Comparison of ENCODE assay signal across 11 mouse cellular contexts in genomic region chr1:66252333-66252724, GRCm38 (mm10).
DNase-seq lines count a peak whose midpoint lies in the region; ATAC-seq lines count a peak whose summit lies in the region.
"Had no signal": no experiment of that assay in that cellular context is flagged by ENCODE, and none has a peak within 500 bp of the region (broad histone marks: within the 10 kb centered on the region; RNA-seq: fewer than 3 reads in every experiment).

No protein-coding gene starts in this region.

- no peaks in the 10 kb centered on the region for H3K27me3 ChIP-seq in hindbrain, embryonic 12.5 days
- H3K27me3 ChIP-seq in hindbrain, embryonic 10.5 days (ENCODE audit: insufficient read depth, poor library complexity, severe bottlenecking), result no peaks in the 10 kb centered on the region
- no peaks in the 10 kb centered on the region for H3K27me3 ChIP-seq in forebrain, embryonic 13.5 days
- no peaks in the 10 kb centered on the region for H3K27me3 ChIP-seq in limb, embryonic 11.5 days (ENCODE audit: control insufficient read depth, insufficient read depth, low read length)
- no peaks in the 10 kb centered on the region for H3K27me3 ChIP-seq in midbrain, embryonic 16.5 days (ENCODE audit: control insufficient read depth, insufficient read depth, low read depth, low read length)

- H3K4me2 ChIP-seq in hindbrain, embryonic 12.5 days (replicated peaks), result no peak overlapping the region
- H3K4me2 ChIP-seq in forebrain, embryonic 13.5 days, result peak overlapping the region; percentile 1; the same call in 1 of the 2 replicates
- H3K4me2 ChIP-seq in limb, embryonic 11.5 days (ENCODE audit: low read depth, severe bottlenecking), result no peak overlapping the region
- H3K4me2 ChIP-seq in midbrain, embryonic 16.5 days (ENCODE audit: low read length), result no peak overlapping the region

- H3K36me3 ChIP-seq in hindbrain, embryonic 12.5 days, result no peaks in the 10 kb centered on the region; the same call in 1 of the 2 replicates
- H3K36me3 ChIP-seq in hindbrain, embryonic 10.5 days, result peaks cover 7% of the 10 kb centered on the region; the same call in 1 of the 2 replicates
- peaks cover 17% of the 10 kb centered on the region for H3K36me3 ChIP-seq in forebrain, embryonic 13.5 days (ENCODE audit: poor library complexity, severe bottlenecking)
- H3K36me3 ChIP-seq in limb, embryonic 11.5 days (ENCODE audit: control insufficient read depth, insufficient read depth, low read length), result no peaks in the 10 kb centered on the region
- peaks cover 7% of the 10 kb centered on the region; the same call in 1 of the 2 replicates for H3K36me3 ChIP-seq in midbrain, embryonic 16.5 days (ENCODE audit: control insufficient read depth, insufficient read depth, low read length)

- peaks cover 15% of the 10 kb centered on the region for H3K4me1 ChIP-seq in hindbrain, embryonic 12.5 days
- H3K4me1 ChIP-seq in hindbrain, embryonic 10.5 days (replicated peaks), result peaks cover 9% of the 10 kb centered on the region; the same call in 1 of the 2 replicates
- peaks cover 30% of the 10 kb centered on the region for H3K4me1 ChIP-seq in forebrain, embryonic 13.5 days
- no peaks in the 10 kb centered on the region for H3K4me1 ChIP-seq in limb, embryonic 11.5 days (ENCODE audit: control insufficient read depth, insufficient read depth, low read length)
- peaks cover 16% of the 10 kb centered on the region for H3K4me1 ChIP-seq in midbrain, embryonic 16.5 days (ENCODE audit: control insufficient read depth, insufficient read depth, low read length)

- H3K9me3 ChIP-seq in hindbrain, embryonic 12.5 days (replicated peaks), result no peaks in the 10 kb centered on the region
- no peaks in the 10 kb centered on the region for H3K9me3 ChIP-seq in hindbrain, embryonic 10.5 days
- no peaks in the 10 kb centered on the region for H3K9me3 ChIP-seq in forebrain, embryonic 13.5 days (replicated peaks)
- H3K9me3 ChIP-seq in limb, embryonic 11.5 days (ENCODE audit: control insufficient read depth, low read length), result no peaks in the 10 kb centered on the region
- no peaks in the 10 kb centered on the region for H3K9me3 ChIP-seq in midbrain, embryonic 16.5 days (replicated peaks; ENCODE audit: control insufficient read depth, low read length, poor library complexity, severe bottlenecking)

- DNase-seq in hindbrain, embryonic 10.5 days (ENCODE audit: low spot score), result no peak
- DNase-seq in limb, embryonic 11.5 days (ENCODE audit: low spot score), result no peak
- no peak for DNase-seq in frontal cortex, postnatal 14 days (ENCODE audit: low spot score in 2 of 2)
- DNase-seq: cerebellum, adult 8-10 months; lung, postnatal 10 days; thymus, adult 18-20 months had no signal

- H3K27ac ChIP-seq in hindbrain, embryonic 12.5 days, result peak overlapping the region; percentile 72
- no peak overlapping the region for H3K27ac ChIP-seq in hindbrain, embryonic 10.5 days
- H3K27ac ChIP-seq in forebrain, embryonic 13.5 days, result peak overlapping the region; percentile 62
- 0 out of 2 replicates have a peak overlapping the region, but pooled peaks have one; percentile 57 for H3K27ac ChIP-seq in limb, embryonic 11.5 days (replicated peaks; ENCODE audit: low read depth, low read length)
- peak overlapping the region; percentile 58 for H3K27ac ChIP-seq in midbrain, embryonic 16.5 days (ENCODE audit: low read length)

- H3K9ac ChIP-seq in hindbrain, embryonic 12.5 days, result no peak overlapping the region
- H3K9ac ChIP-seq in forebrain, embryonic 13.5 days, result no peak overlapping the region
- no peak overlapping the region for H3K9ac ChIP-seq in limb, embryonic 11.5 days (ENCODE audit: low read length)
- H3K9ac ChIP-seq in midbrain, embryonic 16.5 days (ENCODE audit: low read depth, low read length), result no peak overlapping the region

- no peak for ATAC-seq in hindbrain, embryonic 12.5 days (ENCODE audit: low FRiP score)
- ATAC-seq in forebrain, embryonic 13.5 days, result no peak; the same call in 1 of the 2 replicates
- ATAC-seq in limb, embryonic 11.5 days (ENCODE audit: insufficient number of reproducible peaks, low FRiP score, low TSS enrichment, low read depth), result no peak
- ATAC-seq in midbrain, embryonic 16.5 days, result no peak
- no peak for ATAC-seq in megakaryocyte-erythroid progenitor cell, adult 5-6 weeks (replicated peaks; ENCODE audit: low FRiP score, low TSS enrichment, poor library complexity, severe bottlenecking)
- no peak for ATAC-seq in activated CD4-positive, CD25-positive, alpha-beta regulatory T cell, adult 4 months

- no peak overlapping the region for H3K4me3 ChIP-seq in hindbrain, embryonic 12.5 days
- H3K4me3 ChIP-seq in hindbrain, embryonic 10.5 days, result no peak overlapping the region
- H3K4me3 ChIP-seq in forebrain, embryonic 13.5 days, result no peak overlapping the region
- no peak overlapping the region for H3K4me3 ChIP-seq in limb, embryonic 11.5 days (ENCODE audit: low read depth, low read length)
- H3K4me3 ChIP-seq in midbrain, embryonic 16.5 days (ENCODE audit: low read depth, low read length), result no peak overlapping the region

- WGBS in hindbrain, embryonic 12.5 days, result 81% methylated on average over 8 of the region's 8 CpGs
- 86% methylated on average over 8 of the region's 8 CpGs for WGBS in hindbrain, embryonic 10.5 days
- 38% methylated on average over 8 of the region's 8 CpGs for WGBS in forebrain, embryonic 13.5 days
- WGBS in limb, embryonic 11.5 days, result 71% methylated on average over 8 of the region's 8 CpGs
- WGBS in midbrain, embryonic 16.5 days, result 67% methylated on average over 8 of the region's 8 CpGs
